Mouse (Mus musculus) heart, embryonic 13.5 days (tissue): ENCODE measurements at regions not wholly inside any gene's neighbourhood (a gene's known extent, or its start where the extent isn't known, plus 50 kb on each side); places are given as distances from the start of the nearest gene placed in this dataset.
"Not testable (repeated sequence)": the region's sequence is repeated elsewhere in the genome, so short reads cannot be mapped to it uniquely, and the experiment has no call there.

Source experiments
- ATAC-seq: fragments of 200-750 bp; cut with Nextera tagmentation; 2 replicates; pipeline ENCODE4 v1.8.0; 2017; ENCODE audit warnings: moderate TSS enrichment; ENCODE audit not compliant: insufficient number of reproducible peaks, low FRiP score, low TSS enrichment; ENCODE audit errors: extremely low read depth
- H3K27ac ChIP-seq: fragments of 300-500 bp; sonication (generic); replicated peaks from 2 replicates; pipeline ENCODE4 v1.5.1; 2015; ENCODE audit warnings: moderate library complexity, mild to moderate bottlenecking, inconsistent platforms
- H3K27me3 ChIP-seq: fragments of 300-500 bp; sonication (generic); replicated peaks from 2 replicates; pipeline ENCODE4 v1.6.1; 2015; ENCODE audit warnings: mild to moderate bottlenecking, inconsistent platforms
- H3K36me3 ChIP-seq: fragments of 300-500 bp; sonication (generic); 2 replicates; pipeline ENCODE4 v1.6.1; 2015; ENCODE audit warnings: mild to moderate bottlenecking, inconsistent platforms
- H3K4me1 ChIP-seq: fragments of 300-500 bp; sonication (generic); 2 replicates; pipeline ENCODE4 v1.6.1; 2015; ENCODE audit warnings: inconsistent platforms
- H3K4me2 ChIP-seq: fragments of 300-500 bp; sonication (generic); 2 replicates; pipeline ENCODE4 v1.6.1; 2015; ENCODE audit warnings: inconsistent platforms, mild to moderate bottlenecking, moderate library complexity
- H3K4me3 ChIP-seq: fragments of 300-500 bp; sonication (generic); 2 replicates; pipeline ENCODE4 v1.5.1; 2015; ENCODE audit warnings: moderate library complexity, mild to moderate bottlenecking, inconsistent platforms
- H3K9ac ChIP-seq: fragments of 300-500 bp; sonication (generic); 2 replicates; pipeline ENCODE4 v1.6.1; 2015; ENCODE audit warnings: inconsistent platforms, mild to moderate bottlenecking, moderate library complexity
- H3K9me3 ChIP-seq: fragments of 300-500 bp; sonication (generic); 2 replicates; pipeline ENCODE4 v1.6.1; 2016; ENCODE audit warnings: inconsistent platforms
- WGBS: fragments of 180-500 bp; shearing (Covaris S2); methylation state at CpG from one replicate; pipeline ENCODE4 v1.1.7; 2015; ENCODE audit warnings: mixed read lengths; 5-methylcytosine and 5-hydroxymethylcytosine counted together

DNA sequence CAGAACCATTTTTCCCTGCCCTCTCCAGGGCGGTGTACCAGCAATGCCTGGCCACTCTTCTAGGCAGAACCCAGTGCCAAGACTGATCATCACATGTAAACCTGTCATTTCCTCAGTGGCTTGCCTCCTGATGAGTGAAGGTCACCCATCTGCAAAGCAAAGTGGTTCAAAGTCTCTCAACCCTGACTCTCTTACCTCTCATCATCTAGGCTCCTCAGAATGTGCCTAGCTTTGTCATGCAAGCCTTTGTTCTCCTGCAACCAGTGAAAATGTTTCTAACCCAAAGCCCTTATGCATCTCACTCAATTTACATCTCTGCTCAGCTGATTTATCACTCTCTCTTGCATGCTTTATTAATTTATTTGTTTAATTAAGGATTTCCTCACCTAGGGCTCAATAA lies 445.5 kb downstream of the Anxa1 start:
- Histone ChIP-seq H3K4me2 (no peak overlapping the region), H3K36me3 (no peaks in the 10 kb centered on the region), H3K4me1 (no peaks in the 10 kb centered on the region), H3K4me3 (no peak overlapping the region), H3K9ac (no peak overlapping the region), H3K27ac (no peak overlapping the region), H3K9me3 (no peaks in the 10 kb centered on the region), H3K27me3 (no peaks in the 10 kb centered on the region)
- WGBS, result 61% methylated on average over 1 of the region's 1 CpGs
- no peak for ATAC-seq

DNA sequence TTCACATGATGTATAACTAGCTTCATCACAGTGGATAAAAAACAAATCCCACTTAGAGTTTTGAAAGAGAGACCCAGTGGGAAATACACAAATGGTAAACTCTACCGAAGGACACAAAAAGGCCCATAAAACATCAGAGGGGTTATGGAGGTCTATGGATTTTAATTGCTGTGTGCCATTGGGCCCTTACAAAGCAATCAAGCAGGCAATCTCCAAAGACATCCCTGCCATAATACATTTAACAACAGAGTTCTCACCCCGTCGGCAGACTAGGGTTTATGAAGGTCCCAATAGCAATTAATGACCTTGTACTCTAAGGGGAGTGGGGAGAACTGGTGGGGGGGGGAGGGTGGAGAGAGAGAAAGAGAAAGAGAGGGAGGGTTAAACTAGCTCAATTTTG lies 448.0 kb downstream of the Anxa1 start:
- no peak overlapping the region for H3K27ac ChIP-seq
- WGBS, result 91% methylated on average over 3 of the region's 3 CpGs
- H3K27me3 ChIP-seq, result no peaks in the 10 kb centered on the region
- no peaks in the 10 kb centered on the region for H3K36me3 ChIP-seq
- no peak overlapping the region for H3K4me3 ChIP-seq
- no peak overlapping the region for H3K4me2 ChIP-seq
- H3K9me3 ChIP-seq, result no peaks in the 10 kb centered on the region
- no peaks in the 10 kb centered on the region for H3K4me1 ChIP-seq
- H3K9ac ChIP-seq, result no peak overlapping the region
- no peak for ATAC-seq

DNA sequence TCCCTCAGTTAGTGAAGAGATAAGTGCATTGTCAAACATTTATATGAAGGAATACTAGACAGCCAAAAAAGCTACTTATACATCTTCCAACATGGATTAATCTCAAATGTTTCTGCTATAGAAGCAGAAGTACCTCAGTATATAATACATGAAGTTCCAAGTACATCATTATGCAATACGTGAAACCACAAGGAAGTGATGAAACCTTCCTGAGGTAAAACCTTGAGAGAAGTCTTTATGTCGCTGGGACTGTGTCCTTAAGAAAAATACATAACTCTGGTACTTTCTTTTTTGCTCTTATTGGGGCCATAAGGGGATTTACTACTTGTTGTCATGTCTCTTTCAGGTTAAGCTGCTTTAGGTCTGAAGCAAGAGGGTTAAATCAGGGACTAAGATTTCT lies 469.6 kb downstream of the Anxa1 start:
- Histone ChIP-seq H3K4me3 (no peak overlapping the region), H3K4me1 (no peaks in the 10 kb centered on the region), H3K36me3 (no peaks in the 10 kb centered on the region), H3K27me3 (no peaks in the 10 kb centered on the region), H3K9ac (no peak overlapping the region), H3K27ac (no peak overlapping the region), H3K9me3 (no peaks in the 10 kb centered on the region), H3K4me2 (no peak overlapping the region)
- 61% methylated on average over 2 of the region's 2 CpGs for whole genome bisulfite sequencing
- no peak for ATAC-seq

DNA sequence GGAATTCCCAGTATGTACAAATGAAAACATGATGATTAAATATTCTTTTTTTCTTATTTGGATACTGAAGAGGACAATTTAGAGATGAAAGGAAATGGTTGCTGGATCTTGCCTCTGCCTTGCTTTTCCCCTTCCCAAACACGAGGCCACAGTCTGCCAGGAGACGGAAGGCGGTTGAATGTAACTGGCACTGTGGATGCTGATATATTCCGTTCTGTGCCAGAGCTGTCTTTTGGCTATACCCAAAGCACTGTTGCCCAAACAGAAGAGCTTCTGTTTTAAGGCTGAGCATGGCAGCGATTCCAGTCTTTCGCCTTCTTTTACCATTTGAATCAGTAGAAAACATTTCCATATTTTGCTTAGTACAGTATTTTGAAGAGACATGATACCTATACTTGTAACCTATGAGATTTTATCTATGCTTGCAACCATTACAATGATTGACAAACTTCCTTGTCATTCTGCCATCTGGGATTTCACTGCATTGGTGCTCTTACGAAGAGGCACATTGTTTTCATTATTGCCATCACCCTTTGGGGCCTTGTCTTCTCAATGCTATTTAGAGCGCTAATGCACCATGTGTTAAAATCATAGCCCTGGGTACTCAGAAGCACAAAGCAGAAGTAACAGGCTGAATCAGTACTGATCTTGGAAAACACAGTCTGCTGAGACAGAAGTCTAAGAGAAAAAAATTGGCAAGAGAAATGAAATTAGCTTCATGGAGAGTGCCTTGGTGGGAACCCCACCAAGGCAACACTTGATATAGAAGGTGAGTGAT lies 504.6 kb downstream of the Anxa1 start:
- no peak overlapping the region for H3K4me3 ChIP-seq

DNA sequence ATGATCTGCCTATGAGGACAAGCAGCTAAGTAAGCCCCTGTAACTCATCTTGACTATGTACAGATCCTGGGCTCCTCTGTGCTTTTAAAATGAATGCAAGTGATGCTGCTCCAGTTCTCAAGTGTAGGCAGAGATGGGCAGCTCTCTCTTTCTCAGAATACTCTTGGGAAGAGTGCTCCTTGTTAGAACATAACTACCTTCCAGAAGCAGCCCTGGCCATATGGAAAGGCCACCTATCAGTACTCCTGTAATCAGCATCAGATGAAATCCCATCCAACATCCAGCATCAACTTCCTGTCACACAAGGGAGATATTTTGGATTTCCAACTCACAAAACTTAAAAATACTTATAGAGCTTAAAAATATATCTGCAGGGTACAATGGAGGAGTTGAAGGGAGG lies 509.8 kb downstream of the Anxa1 start:
- Histone ChIP-seq H3K27ac (no peak overlapping the region), H3K4me2 (no peak overlapping the region), H3K4me3 (no peak overlapping the region), H3K4me1 (no peaks in the 10 kb centered on the region), H3K36me3 (no peaks in the 10 kb centered on the region), H3K9ac (no peak overlapping the region), H3K9me3 (no peaks in the 10 kb centered on the region), H3K27me3 (no peaks in the 10 kb centered on the region)
- no peak for ATAC-seq

More for the DNA sequence above, 504.6 kb downstream of the Anxa1 start:
- 80% methylated on average over 8 of the region's 8 CpGs for WGBS
- Histone ChIP-seq H3K36me3 (no peaks in the 10 kb centered on the region), H3K4me2 (no peak overlapping the region), H3K9ac (no peak overlapping the region), H3K4me1 (no peaks in the 10 kb centered on the region), H3K27me3 (no peaks in the 10 kb centered on the region), H3K27ac (no peak overlapping the region), H3K9me3 (no peaks in the 10 kb centered on the region)
- ATAC-seq, result no peak

DNA sequence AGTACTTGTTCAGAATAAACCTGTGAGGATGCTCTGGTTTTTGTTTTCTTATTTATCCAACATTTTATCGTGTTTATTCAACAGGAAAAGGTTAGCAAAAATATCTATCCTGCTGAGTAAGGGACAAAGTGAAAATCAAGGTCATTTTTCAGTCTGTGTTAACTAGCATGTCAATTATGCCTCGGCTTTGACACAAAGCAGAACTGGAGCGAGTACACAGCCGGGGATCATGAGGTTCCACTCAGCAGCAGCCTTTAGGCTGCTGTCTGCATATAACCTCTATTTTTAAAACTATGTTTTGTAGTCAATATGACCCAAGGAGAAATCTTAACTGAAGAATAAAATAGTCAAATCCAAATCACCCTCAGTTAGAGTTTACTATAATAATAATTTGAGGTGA lies 542.6 kb downstream of the Anxa1 start:
- Histone ChIP-seq H3K4me2 (no peak overlapping the region), H3K27me3 (no peaks in the 10 kb centered on the region), H3K27ac (no peak overlapping the region), H3K9ac (no peak overlapping the region), H3K36me3 (no peaks in the 10 kb centered on the region), H3K4me1 (no peaks in the 10 kb centered on the region), H3K4me3 (no peak overlapping the region), H3K9me3 (no peaks in the 10 kb centered on the region)
- WGBS, result 42% methylated on average over 4 of the region's 4 CpGs
- no peak for ATAC-seq

DNA sequence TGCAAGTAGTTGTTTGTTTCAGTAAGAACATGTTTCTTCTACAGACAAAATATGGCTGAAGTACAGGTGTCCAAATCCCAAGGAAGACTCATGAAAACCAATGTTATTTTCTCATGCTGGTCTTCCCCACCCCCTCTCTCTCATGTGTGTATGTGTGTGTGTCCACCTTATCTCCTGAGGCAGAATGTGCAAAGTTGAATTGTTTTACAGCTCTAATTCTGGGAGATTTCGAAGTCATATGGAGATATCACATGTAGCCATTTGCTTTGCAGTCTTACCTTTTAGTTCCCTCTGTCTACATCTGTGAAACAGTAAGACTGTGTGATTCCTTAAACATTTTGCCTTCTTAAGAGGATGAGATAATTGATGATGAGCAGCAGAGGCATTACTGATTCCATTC lies 582.8 kb downstream of the Anxa1 start:
- Histone ChIP-seq H3K4me1 (no peaks in the 10 kb centered on the region), H3K4me3 (no peak overlapping the region), H3K27ac (no peak overlapping the region), H3K4me2 (no peak overlapping the region), H3K9ac (no peak overlapping the region), H3K9me3 (no peaks in the 10 kb centered on the region), H3K36me3 (no peaks in the 10 kb centered on the region), H3K27me3 (no peaks in the 10 kb centered on the region)
- no peak for ATAC-seq
- 68% methylated on average over 1 of the region's 1 CpGs for WGBS

DNA sequence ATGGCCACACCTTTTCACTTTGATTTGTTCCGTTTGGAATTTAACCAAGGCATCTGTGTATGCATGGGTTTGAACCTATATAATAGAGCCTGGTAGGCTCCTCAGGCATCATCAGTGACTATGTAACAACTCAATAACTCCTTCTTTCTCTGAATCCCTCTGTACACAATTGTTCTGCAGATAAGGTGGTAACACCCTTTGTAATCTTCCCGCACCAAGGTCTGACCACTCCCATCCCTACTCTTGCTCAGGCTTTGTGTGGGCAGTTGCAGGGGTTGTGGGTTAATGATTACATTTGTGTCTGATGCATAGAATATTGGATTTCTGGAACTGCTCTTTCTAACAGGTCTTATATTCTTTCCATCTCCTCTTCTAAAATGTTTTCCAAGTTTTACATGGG lies 596.9 kb downstream of the Anxa1 start:
- no peak overlapping the region for H3K4me2 ChIP-seq
- H3K27me3 ChIP-seq, result no peaks in the 10 kb centered on the region
- no peaks in the 10 kb centered on the region for H3K36me3 ChIP-seq
- no peak overlapping the region for H3K27ac ChIP-seq
- no peaks in the 10 kb centered on the region for H3K9me3 ChIP-seq
- no peak overlapping the region for H3K9ac ChIP-seq
- no peaks in the 10 kb centered on the region for H3K4me1 ChIP-seq
- WGBS, result 68% methylated on average over 2 of the region's 2 CpGs
- no peak for ATAC-seq
- H3K4me3 ChIP-seq, result no peak overlapping the region

DNA sequence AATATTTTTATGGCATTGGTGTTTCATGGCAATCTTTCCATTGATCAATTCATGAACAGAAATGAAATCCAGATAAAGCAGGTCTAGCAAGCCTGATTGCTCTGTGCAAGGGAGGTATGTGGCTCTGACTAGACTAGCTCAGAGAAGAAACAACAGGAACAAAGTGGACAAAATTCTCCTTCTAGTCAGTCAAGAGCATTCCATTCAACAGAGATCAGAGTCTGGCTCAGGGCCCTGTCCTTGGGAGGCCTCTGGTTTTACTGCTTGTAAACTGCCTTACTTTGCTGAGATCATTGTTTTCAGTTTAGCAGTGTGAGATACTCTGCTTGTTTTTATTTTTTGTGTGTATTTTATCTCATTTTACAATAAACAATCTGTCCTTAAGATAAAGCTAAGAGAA lies 607.2 kb downstream of the Anxa1 start:
- ATAC-seq, result no peak
- Histone ChIP-seq H3K4me1 (peaks cover 3% of the 10 kb centered on the region; the same call in 1 of the 2 replicates), H3K4me3 (no peak overlapping the region), H3K4me2 (no peak overlapping the region), H3K27ac (0 out of 2 replicates have a peak overlapping the region, but pooled peaks have one; percentile 17), H3K9me3 (no peaks in the 10 kb centered on the region), H3K27me3 (no peaks in the 10 kb centered on the region), H3K9ac (no peak overlapping the region), H3K36me3 (no peaks in the 10 kb centered on the region)

DNA sequence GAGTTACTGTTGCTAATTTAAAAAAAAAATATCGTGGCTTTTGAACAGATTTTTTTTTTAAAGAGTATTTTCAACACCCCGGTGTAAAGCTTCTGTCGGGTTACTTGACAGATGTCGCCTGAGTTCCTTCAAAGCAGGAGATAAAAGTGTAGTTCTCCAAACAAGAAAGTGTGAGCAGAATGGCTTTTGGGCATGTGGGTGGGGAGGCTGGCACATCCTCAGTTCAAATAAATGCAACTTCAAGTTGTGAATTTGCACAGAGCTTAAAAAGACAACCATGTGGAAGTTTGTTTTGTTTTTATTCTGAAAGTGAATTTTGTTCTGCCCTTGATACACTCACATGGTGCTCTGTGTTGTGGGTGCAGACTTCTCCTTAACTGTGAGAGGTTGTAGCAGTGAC lies 612.9 kb downstream of the Anxa1 start:
- Histone ChIP-seq H3K27ac (no peak overlapping the region), H3K4me2 (no peak overlapping the region), H3K9ac (no peak overlapping the region), H3K9me3 (no peaks in the 10 kb centered on the region), H3K36me3 (no peaks in the 10 kb centered on the region), H3K27me3 (no peaks in the 10 kb centered on the region), H3K4me1 (no peaks in the 10 kb centered on the region), H3K4me3 (no peak overlapping the region)
- WGBS, result 22% methylated on average over 4 of the region's 4 CpGs
- ATAC-seq, result no peak

DNA sequence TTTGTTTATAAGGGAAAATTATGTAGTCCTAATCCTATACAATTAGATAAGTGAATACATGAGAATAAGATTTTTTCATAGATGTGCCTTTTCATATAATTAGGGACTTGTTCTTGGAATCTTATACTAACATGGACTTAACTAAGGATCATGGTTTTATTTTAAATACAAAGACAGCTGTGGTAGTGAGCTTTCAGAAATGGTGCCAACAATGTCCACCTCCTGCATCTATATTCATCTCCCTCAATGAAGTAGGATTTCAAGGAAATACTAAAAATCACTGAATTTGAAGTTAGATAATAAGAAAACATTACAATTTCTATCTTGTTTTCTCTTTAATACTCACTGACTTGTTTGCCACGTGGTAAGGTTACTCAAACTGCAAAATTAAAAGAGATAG lies 619.8 kb downstream of the Anxa1 start:
- WGBS, result 26% methylated on average over 1 of the region's 1 CpGs
- Histone ChIP-seq H3K9me3 (no peaks in the 10 kb centered on the region), H3K27me3 (no peaks in the 10 kb centered on the region), H3K4me3 (no peak overlapping the region), H3K36me3 (no peaks in the 10 kb centered on the region), H3K27ac (no peak overlapping the region), H3K4me1 (no peaks in the 10 kb centered on the region), H3K4me2 (no peak overlapping the region), H3K9ac (no peak overlapping the region)
- no peak for ATAC-seq

DNA sequence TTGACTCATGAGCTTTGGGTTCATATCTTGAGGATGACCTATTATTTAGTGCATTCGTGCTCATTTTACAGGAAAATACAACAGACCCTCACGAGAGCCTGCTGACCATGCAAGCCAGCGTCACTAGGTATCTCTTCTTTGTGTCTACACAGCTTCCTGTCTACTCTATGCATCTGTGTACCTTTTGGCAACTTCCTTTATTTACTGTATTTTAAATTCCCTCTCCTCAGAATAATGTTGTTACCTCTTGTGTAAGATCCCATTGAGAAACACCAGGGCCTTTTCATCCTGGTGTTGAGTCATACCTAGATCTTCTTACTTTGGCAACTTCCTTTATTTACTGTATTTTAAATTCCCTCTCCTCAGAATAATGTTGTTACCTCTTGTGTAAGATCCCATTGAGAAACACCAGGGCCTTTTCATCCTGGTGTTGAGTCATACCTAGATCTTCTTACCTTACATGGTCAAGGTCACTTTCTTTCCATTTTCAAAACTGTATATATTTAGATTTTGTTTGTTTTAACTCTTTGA lies 639.1 kb upstream of the Rorb start:
- 65% methylated on average over 3 of the region's 3 CpGs for WGBS
- not testable (repeated sequence) for H3K4me1 ChIP-seq, H3K4me2 ChIP-seq, H3K27ac ChIP-seq, H3K27me3 ChIP-seq, ATAC-seq, H3K36me3 ChIP-seq, H3K9me3 ChIP-seq, H3K4me3 ChIP-seq, H3K9ac ChIP-seq
